Mouse (Mus musculus) left cerebral cortex, postnatal 10 days (tissue): ENCODE data around the gene Gfra1. TPM values are rescaled to one million over a fixed set of nuclear protein-coding genes. Genes with fewer than 3 reads are reported as not detected.

ENCODE experiments used
- DNase-seq, 2 experiments: peaks; one replicate each; pipeline ENCODE4 v3.0.0; 2021 to 2022; ENCODE audit warnings: low spot score in 2 of 2, mixed read lengths in 1 of 2; ENCODE audit errors: extremely low spot score in 1 of 2
- intact Hi-C: fragments of 180-260 bp; cut with DNase I; formaldehyde crosslinking; loops from one replicate; pipeline ENCODE4 v1.15.1; 2025
- total RNA-seq, 2 experiments: library from RNA; stranded (reverse); gene quantifications; 2 replicates each; pipeline ENCODE4 v1.2.3; 2021

Gene Gfra1
- total RNA-seq, 2 experiments from 2014 or later = 19.8 to 24.0 TPM

DNA sequence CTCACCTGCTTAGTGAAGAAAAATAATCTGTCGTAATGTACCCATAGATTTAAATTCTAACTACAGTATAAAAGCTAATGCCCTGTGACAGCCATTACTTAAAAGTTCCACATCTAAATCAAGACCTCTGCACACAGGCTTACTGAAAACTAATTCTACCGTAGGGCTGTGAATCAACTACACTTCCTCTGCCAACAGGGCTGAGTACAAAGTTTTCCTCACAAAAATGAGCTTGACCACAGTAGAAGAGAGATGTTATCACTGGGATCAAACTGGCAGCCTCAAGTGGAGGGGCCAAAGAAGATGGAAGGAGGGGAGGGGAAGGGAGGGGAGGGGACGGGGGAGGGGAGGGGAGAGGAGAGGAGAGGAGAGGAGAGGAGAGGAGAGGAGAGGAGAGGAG is 42.9 kb downstream of the Gfra1 start:
- intact Hi-C loops = no loop called here
- no peak for DNase-seq

DNA sequence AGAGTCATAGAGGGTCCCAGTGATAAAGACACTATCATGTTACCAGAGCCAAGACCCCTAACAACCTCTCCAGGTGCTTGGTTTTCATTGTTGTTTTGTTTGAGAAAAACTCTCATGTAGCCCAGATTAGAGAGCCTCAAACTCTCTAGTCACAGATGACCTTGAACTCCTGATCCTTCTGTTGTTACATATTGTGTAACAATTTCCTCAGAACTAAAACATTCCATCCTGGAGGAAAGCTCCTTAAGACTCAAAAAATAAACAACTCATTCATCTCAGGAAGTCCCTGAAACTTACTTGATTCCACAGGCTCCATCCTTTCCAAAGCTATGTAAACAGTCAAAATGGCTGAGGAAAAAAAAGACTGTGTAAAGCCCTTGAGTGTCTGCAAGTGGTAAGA is 49.0 kb downstream of the Gfra1 start:
- DNase-seq = no peak
- intact Hi-C loops = no loop called here

DNA sequence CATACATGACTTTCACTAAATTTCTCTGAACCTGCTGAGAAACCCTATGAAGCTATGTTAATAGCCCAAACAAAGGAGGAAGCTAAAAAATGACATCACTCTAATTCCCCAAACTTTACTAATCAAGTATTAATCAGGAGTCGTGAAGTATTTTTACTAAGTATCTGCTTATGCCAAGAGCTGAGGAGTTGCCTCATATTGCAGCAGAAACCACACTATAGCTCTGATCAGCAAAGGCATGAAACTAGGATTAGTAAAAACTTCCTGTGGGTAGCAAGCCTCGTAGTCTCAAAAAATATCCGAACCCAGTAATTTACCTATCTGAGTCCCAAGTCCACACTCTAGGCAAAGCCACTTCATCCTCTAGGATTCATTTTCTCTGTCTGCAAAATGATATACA is 55.5 kb downstream of the Gfra1 start:
- intact Hi-C loops = no loop called here

GRCm38 (mm10) chr19:58399166-58399565 is 56.5 kb downstream of the Gfra1 start:
- no peak for DNase-seq
- intact Hi-C loops = no loop called here

More for the DNA sequence above, 55.5 kb downstream of the Gfra1 start:
- DNase-seq = no peak

DNA sequence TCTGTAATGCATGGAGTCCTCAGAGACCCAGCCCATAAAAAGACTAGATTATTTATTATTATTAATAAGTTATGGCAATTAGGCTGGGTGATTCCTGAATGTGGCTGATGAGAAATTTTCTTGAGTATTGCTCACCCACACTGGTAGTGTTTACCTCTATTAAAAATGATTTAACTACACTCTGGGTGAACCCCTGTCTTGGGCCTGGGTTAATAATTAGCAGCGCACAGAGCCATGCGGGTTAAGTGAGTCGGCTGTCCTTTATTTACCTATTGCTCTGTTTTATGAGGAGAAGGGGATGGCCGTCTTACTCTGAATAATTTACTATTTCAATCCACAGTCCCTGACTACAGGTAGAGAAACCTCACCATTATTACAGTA is 59.1 kb downstream of the Gfra1 start:
- DNase-seq = no peak
- intact Hi-C loops = no loop called here

DNA sequence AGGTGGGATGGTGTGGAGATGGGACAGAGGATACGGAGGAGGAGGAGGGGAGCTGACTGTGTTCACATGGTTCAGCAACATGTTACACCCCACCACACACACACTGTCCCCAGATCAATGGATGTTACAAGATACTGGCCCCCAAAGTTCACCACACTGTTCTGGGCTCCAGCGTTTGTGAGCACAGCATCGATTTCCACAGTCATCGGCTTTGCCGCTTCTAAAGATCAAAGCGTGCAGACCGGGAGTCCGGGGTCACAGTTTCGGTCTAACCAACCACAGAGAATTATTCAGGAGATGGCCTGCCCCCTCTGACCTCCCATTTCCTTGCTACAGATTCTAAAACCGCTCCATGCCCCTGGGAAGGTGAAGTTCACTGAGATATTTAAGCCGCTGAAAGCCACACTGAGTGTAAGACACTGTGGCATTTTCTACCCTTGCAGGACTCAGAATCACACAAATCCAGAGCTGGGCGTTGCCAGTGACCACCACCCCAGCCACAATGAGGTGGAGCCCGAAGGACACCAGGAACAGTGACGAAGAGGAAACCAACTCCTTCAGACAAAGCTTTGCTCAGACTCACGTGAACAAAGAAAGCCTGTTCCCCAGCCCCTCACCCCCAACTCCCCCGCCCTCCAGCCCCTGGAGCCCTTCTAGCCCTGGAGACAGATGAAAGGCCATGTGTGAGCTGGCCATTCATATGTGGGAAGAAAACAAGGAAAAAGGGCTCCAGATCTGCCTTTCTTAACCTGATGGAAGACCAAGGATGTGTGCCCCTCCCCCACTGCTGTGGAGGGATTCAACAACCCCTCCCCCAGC is 59.7 kb downstream of the Gfra1 start:
- no peak for DNase-seq
- intact Hi-C loops = no loop called here

DNA sequence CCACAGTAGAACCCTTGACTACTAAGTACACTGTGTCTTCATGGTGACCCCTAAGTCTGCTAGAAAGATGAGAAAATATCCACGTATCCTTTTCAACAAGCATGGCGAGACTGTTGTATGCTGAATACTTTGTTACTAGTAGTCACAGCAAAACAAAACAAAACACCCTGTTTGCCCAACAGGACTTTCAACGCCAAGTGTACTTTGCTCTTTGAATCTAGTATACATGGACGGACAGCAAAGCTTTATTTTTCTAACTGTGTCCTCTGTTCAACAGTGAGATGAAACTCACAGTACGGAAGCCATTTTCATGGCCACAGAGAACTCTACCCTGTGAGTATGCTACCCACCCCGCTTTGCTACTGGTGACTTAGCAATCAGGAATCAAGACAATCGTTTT is 62.6 kb downstream of the Gfra1 start:
- no peak for DNase-seq
- intact Hi-C loops = no loop called here

DNA sequence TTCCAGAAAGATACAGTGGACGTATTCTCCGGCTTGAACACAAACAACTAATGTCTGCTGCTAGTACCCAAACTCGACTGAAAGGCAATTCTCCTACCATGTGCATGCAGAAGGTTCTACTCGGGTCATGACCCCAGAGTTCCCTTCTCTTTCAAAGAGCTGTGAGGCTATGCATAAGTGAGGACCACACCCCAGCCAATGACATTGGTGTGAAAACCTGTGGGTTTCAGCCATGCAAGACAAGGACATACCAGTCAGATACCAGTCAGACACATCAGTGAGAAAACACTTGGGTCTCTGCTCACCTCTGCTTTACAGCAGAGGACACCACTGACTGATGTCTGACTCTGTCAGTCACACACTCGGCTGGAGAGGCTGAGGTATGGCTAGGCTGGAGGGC is 63.9 kb downstream of the Gfra1 start:
- intact Hi-C loops = no loop called here
- DNase-seq = no peak

DNA sequence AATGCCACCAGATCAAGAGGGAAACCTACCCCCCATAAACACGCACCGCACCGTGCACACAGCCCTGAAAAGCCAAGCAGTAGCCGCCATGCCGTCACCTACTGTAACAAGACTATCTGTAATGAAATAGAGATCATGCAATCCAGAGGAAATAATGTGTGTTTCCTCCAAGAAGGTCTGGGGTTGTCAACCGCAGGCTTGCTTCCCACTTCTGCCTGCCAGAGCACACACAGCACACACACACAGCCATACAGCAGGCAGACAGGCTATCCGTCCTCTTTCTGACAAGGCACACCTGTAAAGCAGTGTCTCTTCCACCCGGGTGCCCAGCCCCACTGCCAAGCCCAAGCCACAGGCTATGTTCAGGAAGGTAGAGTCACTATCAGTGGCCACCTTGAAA is 66.2 kb downstream of the Gfra1 start:
- DNase-seq = no peak
- intact Hi-C loops = no loop called here

GRCm38 (mm10) chr19:58388851-58389447 is 66.8 kb downstream of the Gfra1 start:
- DNase-seq = no peak
- intact Hi-C loops = no loop called here

DNA sequence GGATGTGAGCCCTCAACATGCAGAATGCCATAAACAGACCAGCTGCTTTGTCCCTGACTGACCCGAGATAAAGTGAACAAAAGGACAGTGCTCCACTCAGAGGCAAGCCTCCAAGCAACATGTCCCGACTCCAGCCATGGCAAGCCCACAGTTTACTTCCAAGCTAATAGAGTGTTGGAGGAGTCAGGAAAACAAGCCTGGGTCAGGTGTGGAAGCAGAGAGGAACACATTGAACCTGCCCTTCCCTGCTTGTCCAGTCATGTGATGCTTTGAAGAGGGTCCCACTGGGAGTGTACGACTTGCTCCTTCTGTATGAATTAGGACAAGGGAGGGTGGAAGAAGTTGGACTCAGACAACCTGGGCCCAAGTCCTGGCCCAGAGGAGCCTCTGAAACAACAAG is 72.4 kb downstream of the Gfra1 start:
- intact Hi-C loops = no loop called here
- no peak for DNase-seq

DNA sequence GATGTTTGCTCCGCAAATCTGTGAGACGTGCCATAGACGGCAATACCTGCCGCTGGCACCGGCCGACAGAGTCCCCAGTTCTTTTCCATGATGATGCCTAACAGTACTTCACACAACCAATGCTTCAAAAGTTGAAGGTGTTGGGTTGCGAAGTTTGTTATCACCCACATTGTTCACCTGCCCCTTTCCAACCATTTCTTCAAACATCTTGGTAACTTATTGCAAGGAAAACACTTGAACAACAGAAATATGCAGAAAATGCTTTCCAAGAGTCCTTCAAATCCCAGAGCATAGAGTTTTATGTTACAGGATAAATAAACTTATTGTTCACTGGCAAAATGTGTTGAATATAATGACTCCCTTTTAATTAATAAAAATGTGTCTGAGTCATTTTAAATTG is 73.2 kb downstream of the Gfra1 start:
- intact Hi-C loops = no loop called here
- no peak for DNase-seq

GRCm38 (mm10) chr19:58377969-58378368 is 77.7 kb downstream of the Gfra1 start:
- intact Hi-C loops = no loop called here
- DNase-seq = no peak

GRCm38 (mm10) chr19:58376675-58377102 is 79.0 kb downstream of the Gfra1 start:
- intact Hi-C loops = no loop called here
- no peak for DNase-seq

DNA sequence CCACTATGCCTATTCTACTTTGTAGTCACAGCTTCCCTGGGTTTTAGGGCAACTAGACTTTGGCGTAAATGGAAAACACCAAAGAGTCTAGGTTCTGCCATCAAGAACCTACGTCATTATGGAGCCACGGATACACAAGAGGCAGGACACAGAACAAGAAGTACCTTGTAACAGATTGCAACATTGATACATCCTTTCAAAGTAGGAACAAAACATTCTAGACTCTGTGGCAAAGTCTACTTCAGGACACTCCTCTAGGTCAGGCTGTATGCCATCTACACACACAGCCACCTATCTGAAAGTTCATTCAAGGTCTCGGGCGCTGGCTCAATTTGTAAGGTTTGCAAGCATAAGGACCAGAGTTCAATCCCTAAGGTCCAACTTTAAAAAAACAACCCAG is 81.1 kb downstream of the Gfra1 start:
- DNase-seq = no peak
- intact Hi-C loops = no loop called here

GRCm38 (mm10) chr19:58374155-58374554 is 81.6 kb downstream of the Gfra1 start:
- intact Hi-C loops = no loop called here
- DNase-seq = no peak

GRCm38 (mm10) chr19:58368513-58368912 is 87.2 kb downstream of the Gfra1 start:
- no peak for DNase-seq
- intact Hi-C loops = no loop called here

- intact Hi-C loops = no loop called here
- no peak for DNase-seq
Observed at GRCm38 (mm10) chr19:58364688-58365087, 91.0 kb downstream of the Gfra1 start.

DNA sequence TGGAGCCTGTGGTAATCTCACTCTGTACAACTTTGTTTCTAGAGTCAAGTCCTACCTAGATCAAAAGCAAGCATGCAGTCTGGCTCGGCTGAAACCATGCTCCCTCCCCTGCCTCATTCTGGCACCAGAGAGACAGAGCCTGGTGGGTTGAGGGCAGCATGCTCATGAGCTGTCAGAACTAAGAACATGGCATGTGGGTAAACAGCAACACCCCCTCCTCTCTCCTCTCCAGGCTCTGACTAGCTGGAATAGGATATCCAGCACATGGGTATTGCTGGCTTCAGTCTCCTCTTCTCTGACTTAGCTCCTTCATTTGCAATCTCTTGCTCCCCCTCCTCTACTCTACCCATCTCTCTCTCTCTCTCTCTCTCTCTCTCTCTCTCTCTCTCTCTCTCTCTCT is 94.7 kb downstream of the Gfra1 start:
- intact Hi-C loops = no loop called here

DNA sequence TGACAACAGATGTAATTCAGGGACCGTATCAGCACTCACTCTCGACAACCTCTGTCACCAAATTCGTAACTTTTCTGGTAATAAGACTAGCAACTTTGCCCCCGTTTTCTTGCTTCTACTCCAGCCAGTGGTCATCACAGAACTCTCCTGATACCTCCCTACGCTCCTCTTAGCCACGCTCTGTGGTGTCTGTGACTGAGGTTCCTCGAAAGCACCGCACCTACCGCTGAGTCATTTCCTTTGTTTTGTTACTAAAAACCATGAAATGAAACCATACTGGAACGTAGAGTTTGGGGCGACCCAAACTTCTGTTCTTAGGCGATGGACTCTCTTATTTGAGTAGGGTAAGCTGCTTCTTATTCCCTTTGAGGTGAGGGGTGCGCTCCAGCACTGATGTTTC is 97.6 kb downstream of the Gfra1 start:
- intact Hi-C loops = no loop called here
- no peak for DNase-seq

More for the DNA sequence above, 94.7 kb downstream of the Gfra1 start:
- DNase-seq = no peak

- intact Hi-C loops = no loop called here
- DNase-seq = no peak
Observed at GRCm38 (mm10) chr19:58353953-58354352, 101.8 kb downstream of the Gfra1 start.
